Mouse (Mus musculus) thymus, adult 2 months (tissue): ENCODE measurements around the gene Clcf1. TPM values are rescaled to one million over a fixed set of nuclear protein-coding genes. Genes with fewer than 3 reads are reported as not detected.

Source experiments
- DNase-seq: peaks from one replicate; pipeline ENCODE4 v3.0.0; 2021
- H3K27ac ChIP-seq: fragments of 200-500 bp; 2 replicates; pipeline ENCODE4 v1.5.1; 2012; ENCODE audit warnings: low read length, control low read depth; ENCODE audit not compliant: control insufficient read depth, insufficient read depth
- H3K27me3 ChIP-seq: fragments of 200-500 bp; 2 replicates; pipeline ENCODE4 v1.6.1; 2012; ENCODE audit warnings: mild to moderate bottlenecking, low read length, moderate library complexity, mixed read lengths; ENCODE audit not compliant: control insufficient read depth, insufficient read depth
- H3K36me3 ChIP-seq: fragments of 200-500 bp; 2 replicates; pipeline ENCODE4 v1.6.1; 2012; ENCODE audit warnings: mild to moderate bottlenecking, low read length, moderate library complexity; ENCODE audit not compliant: control insufficient read depth, insufficient read depth
- H3K4me1 ChIP-seq: fragments of 200-500 bp; replicated peaks from 2 replicates; pipeline ENCODE4 v1.6.1; 2012; ENCODE audit warnings: low read length; ENCODE audit not compliant: control insufficient read depth, insufficient read depth
- H3K4me3 ChIP-seq: fragments of 200-500 bp; 2 replicates; pipeline ENCODE4 v1.5.1; 2012; ENCODE audit warnings: mild to moderate bottlenecking, low read length, control low read depth, moderate library complexity; ENCODE audit not compliant: control insufficient read depth, insufficient read depth
- CTCF ChIP-seq: fragments of 200-500 bp; IDR thresholded peaks from 2 replicates; pipeline ENCODE4 v1.5.1; 2012; ENCODE audit warnings: mild to moderate bottlenecking, control low read depth, low read length, moderate library complexity, borderline replicate concordance; ENCODE audit not compliant: control insufficient read depth, poor library complexity, insufficient read depth; ENCODE audit errors: extremely low read depth
- POLR2A ChIP-seq: fragments of 200-500 bp; IDR thresholded peaks from 2 replicates; pipeline ENCODE4 v1.6.1; 2012; ENCODE audit warnings: mild to moderate bottlenecking, low read length, control low read depth, moderate library complexity; ENCODE audit not compliant: control insufficient read depth, poor library complexity, insufficient read depth; ENCODE audit errors: extremely low read depth
- WGBS: fragments of 180-500 bp; shearing (Covaris S2); methylation state at CpG from one replicate; pipeline ENCODE4 v1.1.7; 2018; 5-methylcytosine and 5-hydroxymethylcytosine counted together
- polyA plus RNA-seq: library from polyadenylated mRNA; depleted of rRNA; stranded (reverse); fragments of >200 nt; gene quantifications from 2 replicates; pipeline ENCODE4 v1.2.3, GENCODE M21; 2012

Gene Clcf1
- polyA plus RNA-seq, 1 experiment: 32.9 TPM

- Histone ChIP-seq H3K27me3 (peaks cover 27% of the 10 kb centered on the region), H3K27ac (no peak overlapping the region), H3K4me1 (peaks cover 58% of the 10 kb centered on the region), H3K4me3 (no peak overlapping the region), H3K36me3 (no peaks in the 10 kb centered on the region)
- no peak for DNase-seq
- whole genome bisulfite sequencing: 65% methylated on average over 5 of the region's 5 CpGs
- no peak for TF ChIP-seq POLR2A
Measured at GRCm38 (mm10) chr19:4217140-4217539, 3.1 kb downstream of the Clcf1 start.

- TF ChIP-seq POLR2A (no peak), CTCF (no peak)
- Histone ChIP-seq H3K4me3 (no peak overlapping the region), H3K36me3 (no peaks in the 10 kb centered on the region), H3K27ac (no peak overlapping the region), H3K4me1 (peaks cover 63% of the 10 kb centered on the region), H3K27me3 (peaks cover 27% of the 10 kb centered on the region)
- no peak for DNase-seq
- 80% methylated on average over 3 of the region's 3 CpGs for WGBS
Measured at GRCm38 (mm10) chr19:4217855-4218254, 3.8 kb downstream of the Clcf1 start.

GRCm38 (mm10) chr19:4218293-4218692 lies 4.3 kb downstream of the Clcf1 start:
- Histone ChIP-seq H3K27ac (no peak overlapping the region), H3K4me1 (peaks cover 59% of the 10 kb centered on the region), H3K4me3 (no peak overlapping the region), H3K27me3 (peaks cover 25% of the 10 kb centered on the region), H3K36me3 (no peaks in the 10 kb centered on the region)
- WGBS: 18% methylated on average over 11 of the region's 11 CpGs
- TF ChIP-seq CTCF (no peak), POLR2A (no peak)
- no peak for DNase-seq

- TF ChIP-seq CTCF (no peak), POLR2A (no peak)
- H3K27me3 ChIP-seq: peaks cover 20% of the 10 kb centered on the region
- WGBS: 3% methylated on average over 1 of the region's 1 CpGs
- no peak overlapping the region for H3K27ac ChIP-seq
- H3K4me1 ChIP-seq: peaks cover 54% of the 10 kb centered on the region
- no peak for DNase-seq
- H3K36me3 ChIP-seq: no peaks in the 10 kb centered on the region
- no peak overlapping the region for H3K4me3 ChIP-seq
Measured at GRCm38 (mm10) chr19:4218784-4219183, 4.7 kb downstream of the Clcf1 start.

GRCm38 (mm10) chr19:4219943-4220342 lies 5.9 kb downstream of the Clcf1 start:
- DNase-seq: no peak

GRCm38 (mm10) chr19:4220416-4220815 lies 6.4 kb downstream of the Clcf1 start:
- TF ChIP-seq POLR2A (no peak), CTCF (no peak)
- peaks cover 7% of the 10 kb centered on the region for H3K27me3 ChIP-seq
- H3K4me1 ChIP-seq: peaks cover 42% of the 10 kb centered on the region
- WGBS: 48% methylated on average over 4 of the region's 4 CpGs
- H3K4me3 ChIP-seq: no peak overlapping the region
- no peaks in the 10 kb centered on the region for H3K36me3 ChIP-seq
- DNase-seq: no peak
- no peak overlapping the region; the same call in 1 of the 2 replicates for H3K27ac ChIP-seq

More at GRCm38 (mm10) chr19:4219943-4220342, 5.9 kb downstream of the Clcf1 start:
- Histone ChIP-seq H3K36me3 (no peaks in the 10 kb centered on the region), H3K27me3 (peaks cover 12% of the 10 kb centered on the region), H3K4me3 (no peak overlapping the region), H3K4me1 (peaks cover 45% of the 10 kb centered on the region), H3K27ac (no peak overlapping the region)
- TF ChIP-seq CTCF: no peak
- no peak for TF ChIP-seq POLR2A
- WGBS: 77% methylated on average over 6 of the region's 6 CpGs
